ENCODE assay signal across 16 mouse cellular contexts in genomic region chr8:44919487-44920082, GRCm38 (mm10). TPM values are rescaled to one million over a fixed set of nuclear protein-coding genes. Genes with fewer than 3 reads are reported as not detected.
DNase-seq lines count a peak whose midpoint lies in the region; ATAC-seq and TF ChIP-seq lines count a peak whose summit lies in the region.
"Had no signal": no experiment of that assay in that cellular context is flagged by ENCODE, and none has a peak within 500 bp of the region (broad histone marks: within the 10 kb centered on the region; RNA-seq: fewer than 3 reads in every experiment).

No protein-coding gene starts in this region.

- no peaks in the 10 kb centered on the region for H3K4me1 ChIP-seq in forebrain, embryonic 12.5 days
- H3K4me1 ChIP-seq in forebrain, postnatal 0 days (ENCODE audit: insufficient read depth), result no peaks in the 10 kb centered on the region
- H3K4me1 ChIP-seq in forebrain, embryonic 14.5 days (ENCODE audit: control insufficient read depth, insufficient read depth, low read length), result no peaks in the 10 kb centered on the region
- H3K4me1 ChIP-seq in forebrain, embryonic 15.5 days, result no peaks in the 10 kb centered on the region
- H3K4me1 ChIP-seq in hindbrain, embryonic 14.5 days (replicated peaks; ENCODE audit: control insufficient read depth, insufficient read depth, low read length), result no peaks in the 10 kb centered on the region
- H3K4me1 ChIP-seq: embryonic facial prominence, embryonic 12.5 days had no signal

- ATAC-seq in forebrain, embryonic 12.5 days (ENCODE audit: low FRiP score), result peak; percentile 80; the same call in 1 of the 2 replicates
- ATAC-seq in forebrain, postnatal 0 days, result no peak
- ATAC-seq in forebrain, embryonic 14.5 days, result peak; percentile 61; the same call in 1 of the 2 replicates
- no peak for ATAC-seq in forebrain, embryonic 15.5 days (replicated peaks)
- no peak for ATAC-seq in hindbrain, embryonic 14.5 days (ENCODE audit: low FRiP score)

- WGBS in forebrain, embryonic 12.5 days, result 62% methylated on average over 12 of the region's 12 CpGs
- 43% methylated on average over 12 of the region's 12 CpGs for WGBS in forebrain, postnatal 0 days
- 39% methylated on average over 12 of the region's 12 CpGs for WGBS in forebrain, embryonic 14.5 days
- 42% methylated on average over 12 of the region's 12 CpGs for WGBS in forebrain, embryonic 15.5 days
- WGBS in hindbrain, embryonic 14.5 days, result 92% methylated on average over 12 of the region's 12 CpGs

- no peak for TF ChIP-seq CTCF in forebrain, postnatal 0 days (IDR thresholded peaks at IDR 0.05; ENCODE audit: low read depth)
- no peak for TF ChIP-seq CTCF in brain, embryonic 14.5 days (IDR thresholded peaks at IDR 0.05; ENCODE audit: borderline replicate concordance, extremely low read depth, insufficient read depth, insufficient read length)

- H3K27ac ChIP-seq in forebrain, embryonic 12.5 days, result no peak overlapping the region
- H3K27ac ChIP-seq in forebrain, postnatal 0 days (ENCODE audit: low read depth, low read length), result no peak overlapping the region
- H3K27ac ChIP-seq in forebrain, embryonic 14.5 days (ENCODE audit: low read depth, low read length), result no peak overlapping the region
- no peak overlapping the region for H3K27ac ChIP-seq in forebrain, embryonic 15.5 days (replicated peaks)
- H3K27ac ChIP-seq in hindbrain, embryonic 14.5 days, result no peak overlapping the region
- H3K27ac ChIP-seq: embryonic facial prominence, embryonic 10.5 days; embryonic facial prominence, embryonic 12.5 days had no signal

- no peaks in the 10 kb centered on the region for H3K36me3 ChIP-seq in forebrain, embryonic 12.5 days (replicated peaks)
- H3K36me3 ChIP-seq in forebrain, postnatal 0 days (ENCODE audit: insufficient read depth), result no peaks in the 10 kb centered on the region
- H3K36me3 ChIP-seq in forebrain, embryonic 14.5 days (ENCODE audit: control insufficient read depth, insufficient read depth, low read length), result no peaks in the 10 kb centered on the region
- H3K36me3 ChIP-seq in forebrain, embryonic 15.5 days, result no peaks in the 10 kb centered on the region
- no peaks in the 10 kb centered on the region for H3K36me3 ChIP-seq in hindbrain, embryonic 14.5 days (replicated peaks; ENCODE audit: control insufficient read depth, insufficient read depth)
- H3K36me3 ChIP-seq: embryonic facial prominence, embryonic 10.5 days; embryonic facial prominence, embryonic 12.5 days had no signal

- DNase-seq in forebrain, postnatal 0 days, result no peak
- DNase-seq in forebrain, embryonic 14.5 days (ENCODE audit: low spot score), result peak; percentile 43
- peak; percentile 72 for DNase-seq in brain, embryonic 14.5 days (ENCODE audit: low read depth)
- no peak for DNase-seq in hindbrain, embryonic 14.5 days (ENCODE audit: low spot score)
- DNase-seq: adrenal gland, adult 2 months; adrenal gland, postnatal 10 days; adrenal gland, postnatal 25 days; cerebellum, adult 11-12 months; cerebellum, adult 2 months; cerebellum, adult 9-10 months; cerebellum, postnatal 10 days; cerebellum, postnatal 25 days had no signal

- no peak overlapping the region for H3K4me3 ChIP-seq in forebrain, embryonic 12.5 days (replicated peaks)
- no peak overlapping the region for H3K4me3 ChIP-seq in forebrain, postnatal 0 days (ENCODE audit: low read depth, low read length)
- no peak overlapping the region for H3K4me3 ChIP-seq in forebrain, embryonic 14.5 days (ENCODE audit: low read depth, low read length)
- no peak overlapping the region for H3K4me3 ChIP-seq in forebrain, embryonic 15.5 days
- H3K4me3 ChIP-seq in hindbrain, embryonic 14.5 days (replicated peaks; ENCODE audit: low read length), result no peak overlapping the region
- H3K4me3 ChIP-seq: embryonic facial prominence, embryonic 10.5 days; embryonic facial prominence, embryonic 12.5 days had no signal

- no peak for TF ChIP-seq POLR2A in brain, embryonic 14.5 days (IDR thresholded peaks at IDR 0.05; ENCODE audit: borderline replicate concordance, extremely low read depth, insufficient read depth, insufficient read length, poor library complexity, severe bottlenecking)

- no peaks in the 10 kb centered on the region for H3K27me3 ChIP-seq in forebrain, embryonic 12.5 days
- H3K27me3 ChIP-seq in forebrain, postnatal 0 days (ENCODE audit: insufficient read depth, low read length), result no peaks in the 10 kb centered on the region
- H3K27me3 ChIP-seq in forebrain, embryonic 14.5 days (replicated peaks; ENCODE audit: control insufficient read depth, insufficient read depth, low read length), result no peaks in the 10 kb centered on the region
- no peaks in the 10 kb centered on the region for H3K27me3 ChIP-seq in forebrain, embryonic 15.5 days
- H3K27me3 ChIP-seq in hindbrain, embryonic 14.5 days (ENCODE audit: control insufficient read depth, insufficient read depth, low read length), result no peaks in the 10 kb centered on the region
- H3K27me3 ChIP-seq: embryonic facial prominence, embryonic 12.5 days had no signal

- H3K4me2 ChIP-seq in forebrain, embryonic 12.5 days, result no peak overlapping the region
- H3K4me2 ChIP-seq in forebrain, postnatal 0 days (ENCODE audit: low read depth), result no peak overlapping the region
- no peak overlapping the region for H3K4me2 ChIP-seq in forebrain, embryonic 14.5 days (ENCODE audit: low read length)
- H3K4me2 ChIP-seq in forebrain, embryonic 15.5 days (replicated peaks), result no peak overlapping the region
- no peak overlapping the region for H3K4me2 ChIP-seq in hindbrain, embryonic 14.5 days (replicated peaks)
- H3K4me2 ChIP-seq: embryonic facial prominence, embryonic 12.5 days had no signal

- H3K9ac ChIP-seq in forebrain, embryonic 12.5 days, result no peak overlapping the region
- no peak overlapping the region for H3K9ac ChIP-seq in forebrain, postnatal 0 days
- H3K9ac ChIP-seq in forebrain, embryonic 14.5 days (ENCODE audit: low read length), result no peak overlapping the region
- H3K9ac ChIP-seq in forebrain, embryonic 15.5 days (replicated peaks), result no peak overlapping the region
- no peak overlapping the region for H3K9ac ChIP-seq in hindbrain, embryonic 14.5 days
- H3K9ac ChIP-seq: embryonic facial prominence, embryonic 12.5 days had no signal

- H3K9me3 ChIP-seq in forebrain, embryonic 12.5 days, result no peaks in the 10 kb centered on the region
- H3K9me3 ChIP-seq in forebrain, postnatal 0 days (ENCODE audit: low read length), result no peaks in the 10 kb centered on the region
- no peaks in the 10 kb centered on the region for H3K9me3 ChIP-seq in forebrain, embryonic 14.5 days (replicated peaks; ENCODE audit: control insufficient read depth, low read length)
- no peaks in the 10 kb centered on the region for H3K9me3 ChIP-seq in forebrain, embryonic 15.5 days
- H3K9me3 ChIP-seq in hindbrain, embryonic 14.5 days (ENCODE audit: control insufficient read depth, low read length), result no peaks in the 10 kb centered on the region
- H3K9me3 ChIP-seq: embryonic facial prominence, embryonic 10.5 days; embryonic facial prominence, embryonic 12.5 days had no signal

RNA-seq across cellular contexts. Expression of gene Fat1, which starts 15.7 kb away (rescaled TPM):
- polyA plus RNA-seq in forebrain, embryonic 12.5 days (2016; fragmentation: Nextera tagmentation; extraction: Ambion mirVana), result 22.2 and 22.7 TPM in 2 replicates
- 47.0 and 66.7 TPM in 2 replicates for total RNA-seq in forebrain, postnatal 0 days (2014; rRNA removed)
- polyA plus RNA-seq in forebrain, postnatal 0 days (2015; fragmentation: Nextera tagmentation; extraction: Ambion mirVana), result 6.4 and 8.0 TPM in 2 replicates
- 10.0 and 11.4 TPM in 2 replicates for polyA plus RNA-seq in forebrain, embryonic 14.5 days (2014; fragmentation: Nextera tagmentation; extraction: Ambion mirVana)
- polyA plus RNA-seq in forebrain, embryonic 15.5 days (2015; fragmentation: Nextera tagmentation; extraction: Ambion mirVana), result 7.7 and 8.7 TPM in 2 replicates
- polyA plus RNA-seq in brain, embryonic 14.5 days (2012; rRNA removed), result 39.8 and 59.0 TPM in 2 replicates
- polyA plus RNA-seq in hindbrain, embryonic 14.5 days (2014; fragmentation: Nextera tagmentation; extraction: Ambion mirVana), result 25.3 and 28.8 TPM in 2 replicates

Comparison
In these comparisons a context has a peak if more than half of its experiments do, and no peak if none do; other contexts are left out.
1. ATAC-seq: peak in forebrain, embryonic 12.5 days (single experiment) and forebrain, embryonic 14.5 days (single experiment); none in forebrain, postnatal 0 days (single experiment), forebrain, embryonic 15.5 days (single experiment) and hindbrain, embryonic 14.5 days (single experiment).
2. DNase-seq: peak in forebrain, embryonic 14.5 days (single experiment) and brain, embryonic 14.5 days (single experiment); none in forebrain, postnatal 0 days (single experiment) and hindbrain, embryonic 14.5 days (single experiment).